Mouse (Mus musculus): ENCODE measurements around the gene Atp7b. TPM values are rescaled to one million over a fixed set of nuclear protein-coding genes. Genes with fewer than 3 reads are reported as not detected.

Gene Atp7b
- polyA plus RNA-seq (2017; shearing (Covaris generic)): not detected

GRCm38 (mm10) chr8:22059821-22060445 lies at the start of gene Atp7b:
Gene Atp7b, minus strand, starts transcription at chr8:22060305.
- peak; percentile 26 for ATAC-seq

- ATAC-seq: no peak
Observed at GRCm38 (mm10) chr8:22107020-22107419, 46.9 kb upstream of the Atp7b start.

- ATAC-seq: no peak
Observed at GRCm38 (mm10) chr8:22091568-22091967, 31.5 kb upstream of the Atp7b start.

- ATAC-seq: no peak
Observed at GRCm38 (mm10) chr8:22089226-22089625, 29.1 kb upstream of the Atp7b start.

- no peak for ATAC-seq
Observed at GRCm38 (mm10) chr8:22079313-22080007, 19.4 kb upstream of the Atp7b start.

GRCm38 (mm10) chr8:22061126-22061525 lies 1.0 kb upstream of the Atp7b start:
- no peak for ATAC-seq

GRCm38 (mm10) chr8:22060446-22060889 lies 363 bp upstream of the Atp7b start, which contains the start of gene Alg11:
Gene Alg11, plus strand, starts transcription at chr8:22060721.
- ATAC-seq: peak; percentile 99

GRCm38 (mm10) chr8:22059153-22059738 lies 859 bp downstream of the Atp7b start:
- no peak for ATAC-seq

GRCm38 (mm10) chr8:22058368-22058767 lies 1.7 kb downstream of the Atp7b start:
- ATAC-seq: no peak

GRCm38 (mm10) chr8:22056850-22057249 lies 3.3 kb downstream of the Atp7b start:
- no peak for ATAC-seq

GRCm38 (mm10) chr8:22055492-22055877 lies 4.6 kb downstream of the Atp7b start:
- no peak for ATAC-seq

GRCm38 (mm10) chr8:22054674-22055491 lies 5.2 kb downstream of the Atp7b start:
- no peak for ATAC-seq

- no peak for ATAC-seq
Observed at GRCm38 (mm10) chr8:22047699-22048464, 12.2 kb downstream of the Atp7b start.

GRCm38 (mm10) chr8:22043706-22044105 lies 16.4 kb downstream of the Atp7b start:
- ATAC-seq: no peak

- no peak for ATAC-seq
Observed at GRCm38 (mm10) chr8:22042515-22042914, 17.6 kb downstream of the Atp7b start.

- ATAC-seq: no peak
Observed at GRCm38 (mm10) chr8:22040153-22040509, 20.0 kb downstream of the Atp7b start.

- ATAC-seq: no peak
Observed at GRCm38 (mm10) chr8:22039468-22040152, 20.5 kb downstream of the Atp7b start.

GRCm38 (mm10) chr8:22037022-22037421 lies 23.1 kb downstream of the Atp7b start:
- ATAC-seq: no peak

GRCm38 (mm10) chr8:22036137-22036536 lies 24.0 kb downstream of the Atp7b start:
- no peak for ATAC-seq

GRCm38 (mm10) chr8:22030990-22031389 lies 29.1 kb downstream of the Atp7b start:
- ATAC-seq: no peak

GRCm38 (mm10) chr8:22028973-22029372 lies 31.1 kb downstream of the Atp7b start:
- ATAC-seq: no peak

GRCm38 (mm10) chr8:22025241-22025640 lies 34.9 kb downstream of the Atp7b start:
- ATAC-seq: no peak
